Mouse (Mus musculus): Measurements from ENCODE around the gene Dspp.

DNA sequence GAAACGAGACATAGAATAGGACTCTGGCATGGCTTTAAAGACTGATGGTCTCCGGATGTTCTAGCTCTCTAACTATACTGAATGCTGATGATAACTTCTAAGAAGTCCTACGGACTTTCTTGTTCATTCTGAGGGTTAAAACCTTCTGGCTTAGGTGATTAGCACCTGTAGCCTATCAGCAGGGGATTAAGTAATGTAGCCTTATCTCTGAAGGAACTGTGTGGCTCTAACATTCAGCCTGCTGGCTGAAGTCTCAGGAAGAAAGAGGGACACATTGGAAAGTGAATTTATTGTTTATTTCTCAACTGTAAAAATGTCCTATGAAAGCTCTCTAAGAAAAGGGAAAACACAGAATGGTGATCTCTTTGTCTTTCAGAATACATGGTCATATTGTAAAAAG is 53.8 kb downstream of the Dspp start:
- TF ChIP-seq POLR2A (IDR thresholded peaks at IDR 0.05; ENCODE audit: borderline replicate concordance, extremely low read depth, low read depth, low read length) (no peak), CTCF (IDR thresholded peaks at IDR 0.05; ENCODE audit: insufficient read depth, low read length) (no peak)
